25 mouse cellular contexts compared by ENCODE assay signal in genomic region chr3:39845123-39845522, GRCm38 (mm10).
A peak's percentile ranks its signal among the peaks of the same experiment; 100 is the strongest.
DNase-seq lines count a peak whose midpoint lies in the region; ATAC-seq and TF ChIP-seq lines count a peak whose summit lies in the region.
"Had no signal": no experiment of that assay in that cellular context is flagged by ENCODE, and none has a peak within 500 bp of the region (broad histone marks: within the 10 kb centered on the region; RNA-seq: fewer than 3 reads in every experiment).

No protein-coding gene starts in this region.

- H3K27me3 ChIP-seq in limb, embryonic 14.5 days (ENCODE audit: control insufficient read depth, insufficient read depth, low read length), result no peaks in the 10 kb centered on the region
- no peaks in the 10 kb centered on the region for H3K27me3 ChIP-seq in limb, embryonic 10.5 days (ENCODE audit: low read depth, poor library complexity, severe bottlenecking)
- no peaks in the 10 kb centered on the region for H3K27me3 ChIP-seq in embryonic facial prominence, embryonic 10.5 days (replicated peaks; ENCODE audit: low read depth, poor library complexity, severe bottlenecking)
- H3K27me3 ChIP-seq: CH12.LX; embryonic facial prominence, embryonic 12.5 days; forebrain, embryonic 13.5 days; forebrain, embryonic 15.5 days had no signal

- no peak for TF ChIP-seq POLR2A in limb, embryonic 14.5 days (IDR thresholded peaks at IDR 0.05; ENCODE audit: borderline replicate concordance, extremely low read depth, insufficient read depth, insufficient read length)
- no peak for TF ChIP-seq POLR2A in embryonic fibroblast, embryonic 13.5 days (IDR thresholded peaks at IDR 0.05; ENCODE audit: low read depth, low read length)

- ATAC-seq in limb, embryonic 14.5 days (ENCODE audit: low FRiP score, low read depth), result no peak
- ATAC-seq: CD4-positive, CD25-positive, alpha-beta regulatory T cell, adult 4 months; forebrain, embryonic 13.5 days; forebrain, embryonic 15.5 days; forebrain, postnatal 0 days had no signal

- no peak overlapping the region for H3K4me3 ChIP-seq in limb, embryonic 14.5 days (replicated peaks; ENCODE audit: low read length)
- H3K4me3 ChIP-seq in limb, embryonic 10.5 days, result no peak overlapping the region
- no peak overlapping the region for H3K4me3 ChIP-seq in embryonic fibroblast, embryonic 13.5 days (ENCODE audit: insufficient read depth, low read length)
- H3K4me3 ChIP-seq in embryonic facial prominence, embryonic 10.5 days, result no peak overlapping the region
- H3K4me3 ChIP-seq: embryonic facial prominence, embryonic 12.5 days; erythroblast, embryonic 14.5 days; forebrain, embryonic 13.5 days; forebrain, embryonic 15.5 days had no signal

- no peaks in the 10 kb centered on the region for H3K9me3 ChIP-seq in limb, embryonic 14.5 days (ENCODE audit: control insufficient read depth, low read length)
- no peaks in the 10 kb centered on the region for H3K9me3 ChIP-seq in limb, embryonic 10.5 days (replicated peaks)
- H3K9me3 ChIP-seq in embryonic facial prominence, embryonic 10.5 days, result no peaks in the 10 kb centered on the region
- H3K9me3 ChIP-seq: embryonic facial prominence, embryonic 12.5 days; forebrain, embryonic 13.5 days; forebrain, embryonic 15.5 days had no signal

- H3K36me3 ChIP-seq in limb, embryonic 14.5 days (ENCODE audit: control insufficient read depth, insufficient read depth, low read length), result no peaks in the 10 kb centered on the region
- H3K36me3 ChIP-seq in limb, embryonic 10.5 days, result no peaks in the 10 kb centered on the region
- H3K36me3 ChIP-seq in embryonic facial prominence, embryonic 10.5 days (replicated peaks), result no peaks in the 10 kb centered on the region
- H3K36me3 ChIP-seq: embryonic facial prominence, embryonic 12.5 days; forebrain, embryonic 15.5 days; G1E had no signal

- intact Hi-C loops in heart, postnatal 36 days (cut with DNase I), result no loop called here

- 60% methylated on average over 2 of the region's 2 CpGs for WGBS in limb, embryonic 14.5 days
- 96% methylated on average over 2 of the region's 2 CpGs for WGBS in limb, embryonic 10.5 days
- 88% methylated on average over 2 of the region's 2 CpGs for WGBS in embryonic facial prominence, embryonic 10.5 days

- no peak for TF ChIP-seq CTCF in embryonic fibroblast, embryonic 13.5 days (IDR thresholded peaks at IDR 0.05; ENCODE audit: borderline replicate concordance, insufficient read depth, low read length)

- H3K9ac ChIP-seq in limb, embryonic 14.5 days (ENCODE audit: low read depth, low read length, severe bottlenecking), result no peak overlapping the region
- H3K9ac ChIP-seq: embryonic facial prominence, embryonic 12.5 days; forebrain, embryonic 13.5 days; forebrain, embryonic 15.5 days; forebrain, postnatal 0 days had no signal

- peak; percentile 1 for DNase-seq in limb, embryonic 14.5 days (ENCODE audit: low spot score)
- no peak for DNase-seq in limb, embryonic 10.5 days (ENCODE audit: low spot score)
- DNase-seq in NIH3T3 (ENCODE audit: low read depth), result peak; percentile 70
- DNase-seq in heart, postnatal 36 days, result no peak
- DNase-seq in ovary, postnatal 36 days (ENCODE audit: low spot score), result no peak
- DNase-seq in embryonic facial prominence, embryonic 10.5 days (ENCODE audit: low spot score), result no peak
- DNase-seq: adrenal gland, adult 2 months; adrenal gland, postnatal 10 days; adrenal gland, postnatal 25 days; B cell, adult 2 months; cerebellum, adult 11-12 months; cerebellum, adult 2 months; cerebellum, adult 9-10 months; cerebellum, postnatal 10 days; cerebellum, postnatal 25 days; embryo, embryonic 11 days; forebrain, postnatal 0 days had no signal

- H3K27ac ChIP-seq in limb, embryonic 14.5 days (replicated peaks; ENCODE audit: low read depth, low read length), result no peak overlapping the region
- no peak overlapping the region for H3K27ac ChIP-seq in limb, embryonic 10.5 days
- H3K27ac ChIP-seq in embryonic fibroblast, embryonic 13.5 days (ENCODE audit: insufficient read depth, low read length), result peak overlapping the region; percentile 52; the same call in 1 of the 2 replicates
- H3K27ac ChIP-seq in embryonic facial prominence, embryonic 10.5 days (replicated peaks), result no peak overlapping the region
- H3K27ac ChIP-seq: embryonic facial prominence, embryonic 12.5 days; forebrain, embryonic 13.5 days; forebrain, embryonic 15.5 days had no signal

- H3K4me2 ChIP-seq in limb, embryonic 14.5 days (replicated peaks; ENCODE audit: low read depth, low read length, severe bottlenecking), result no peak overlapping the region
- H3K4me2 ChIP-seq: embryonic facial prominence, embryonic 12.5 days; forebrain, embryonic 13.5 days; forebrain, embryonic 15.5 days had no signal

- H3K4me1 ChIP-seq in limb, embryonic 14.5 days (ENCODE audit: control insufficient read depth, insufficient read depth, low read length), result peaks cover 3% of the 10 kb centered on the region; the same call in 1 of the 2 replicates
- H3K4me1 ChIP-seq in limb, embryonic 10.5 days, result no peaks in the 10 kb centered on the region
- no peaks in the 10 kb centered on the region for H3K4me1 ChIP-seq in embryonic fibroblast, embryonic 13.5 days (ENCODE audit: control insufficient read depth, insufficient read depth, low read length)
- no peaks in the 10 kb centered on the region for H3K4me1 ChIP-seq in embryonic facial prominence, embryonic 10.5 days
- H3K4me1 ChIP-seq: embryonic facial prominence, embryonic 12.5 days; forebrain, embryonic 13.5 days had no signal

Comparison
In these comparisons a context has a peak if more than half of its experiments do, and no peak if none do; other contexts are left out.
1. DNase-seq: peak in limb, embryonic 14.5 days (single experiment) and NIH3T3 (single experiment); none in limb, embryonic 10.5 days (single experiment), heart, postnatal 36 days (0 of 2), ovary, postnatal 36 days (single experiment) and embryonic facial prominence, embryonic 10.5 days (single experiment).